Mouse (Mus musculus) intestine, embryonic 14.5 days (tissue): ENCODE results near the gene Ddb1. TPM values are rescaled to one million over a fixed set of nuclear protein-coding genes. Genes with fewer than 3 reads are reported as not detected.

Experiments used
- ATAC-seq: fragments of 200-750 bp; cut with Nextera tagmentation; replicated peaks from 2 replicates; pipeline ENCODE4 v1.8.0; 2017; ENCODE audit warnings: low read depth, moderate number of reproducible peaks, moderate TSS enrichment, moderate library complexity; ENCODE audit not compliant: low FRiP score, low TSS enrichment
- DNase-seq: peaks from one replicate; pipeline ENCODE4 v3.0.0-alpha.2; 2018; ENCODE audit warnings: low spot score
- H3K27ac ChIP-seq: fragments of 300-500 bp; sonication (generic); 2 replicates; pipeline ENCODE4 v1.5.1; 2014; ENCODE audit warnings: low read depth, mild to moderate bottlenecking, control low read depth
- H3K27me3 ChIP-seq: fragments of 300-500 bp; sonication (generic); replicated peaks from 2 replicates; pipeline ENCODE4 v1.6.1; 2014; ENCODE audit warnings: low read length, control low read depth; ENCODE audit not compliant: control insufficient read depth, insufficient read depth
- H3K36me3 ChIP-seq: fragments of 300-500 bp; sonication (generic); 2 replicates; pipeline ENCODE4 v1.6.1; 2014; ENCODE audit warnings: low read length, control low read depth; ENCODE audit not compliant: control insufficient read depth, insufficient read depth
- H3K4me1 ChIP-seq: fragments of 300-500 bp; sonication (generic); replicated peaks from 2 replicates; pipeline ENCODE4 v1.6.1; 2014; ENCODE audit warnings: low read length, control low read depth, mixed read lengths; ENCODE audit not compliant: control insufficient read depth, insufficient read depth
- H3K4me2 ChIP-seq: fragments of 300-500 bp; sonication (generic); 2 replicates; pipeline ENCODE4 v1.6.1; 2014; ENCODE audit warnings: low read length
- H3K4me3 ChIP-seq: fragments of 300-500 bp; sonication (generic); 2 replicates; pipeline ENCODE4 v1.5.1; 2014; ENCODE audit warnings: low read depth, low read length, control low read depth, mixed read lengths
- H3K9ac ChIP-seq: fragments of 300-500 bp; sonication (generic); 2 replicates; pipeline ENCODE4 v1.6.1; 2014; ENCODE audit warnings: mild to moderate bottlenecking, low read length
- H3K9me3 ChIP-seq: fragments of 300-500 bp; sonication (generic); 2 replicates; pipeline ENCODE4 v1.6.1; 2016; ENCODE audit warnings: low read length, control low read depth; ENCODE audit not compliant: control insufficient read depth
- WGBS: fragments of 180-500 bp; shearing (Covaris S2); extraction: QIAGEN DNeasy Blood & Tissue Kit; methylation state at CpG from one replicate; pipeline ENCODE4 v1.1.7; 2014; 5-methylcytosine and 5-hydroxymethylcytosine counted together
- polyA plus RNA-seq: library from polyadenylated mRNA; unstranded; fragments of >200 nt; fragmentation: Nextera tagmentation; extraction: Ambion mirVana; gene quantifications from 2 replicates; pipeline ENCODE4 v1.2.1, GENCODE M21; 2014

Gene Ddb1
- polyA plus RNA-seq, 1 experiment from 2014 or later: 324 TPM

DNA sequence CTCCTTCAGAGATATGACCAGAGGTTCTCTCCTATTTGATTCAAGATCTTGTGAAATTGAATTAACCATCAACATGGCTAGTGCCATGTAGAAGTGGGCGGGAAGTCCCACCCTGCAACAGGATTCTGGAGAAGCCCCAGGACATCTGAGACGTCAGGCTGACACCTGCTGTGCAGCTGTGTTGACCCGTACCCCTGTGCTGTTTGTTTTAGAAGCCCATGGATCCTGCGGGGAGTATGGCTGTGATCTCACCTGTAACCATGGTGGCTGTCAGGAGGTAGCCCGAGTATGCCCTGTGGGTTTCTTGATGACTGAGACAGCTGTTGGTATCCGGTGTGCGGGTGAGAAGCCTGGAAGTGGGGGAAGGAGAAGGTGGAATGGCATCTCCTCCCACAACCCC, 32.7 kb downstream of the Ddb1 start:
- 61% methylated on average over 7 of the region's 7 CpGs for WGBS
- Histone ChIP-seq H3K9me3 (no peaks in the 10 kb centered on the region), H3K4me2 (no peak overlapping the region), H3K4me1 (peaks cover 17% of the 10 kb centered on the region), H3K4me3 (no peak overlapping the region), H3K36me3 (no peaks in the 10 kb centered on the region), H3K27me3 (no peaks in the 10 kb centered on the region), H3K27ac (no peak overlapping the region), H3K9ac (no peak overlapping the region)
- no peak for ATAC-seq
- no peak for DNase-seq

DNA sequence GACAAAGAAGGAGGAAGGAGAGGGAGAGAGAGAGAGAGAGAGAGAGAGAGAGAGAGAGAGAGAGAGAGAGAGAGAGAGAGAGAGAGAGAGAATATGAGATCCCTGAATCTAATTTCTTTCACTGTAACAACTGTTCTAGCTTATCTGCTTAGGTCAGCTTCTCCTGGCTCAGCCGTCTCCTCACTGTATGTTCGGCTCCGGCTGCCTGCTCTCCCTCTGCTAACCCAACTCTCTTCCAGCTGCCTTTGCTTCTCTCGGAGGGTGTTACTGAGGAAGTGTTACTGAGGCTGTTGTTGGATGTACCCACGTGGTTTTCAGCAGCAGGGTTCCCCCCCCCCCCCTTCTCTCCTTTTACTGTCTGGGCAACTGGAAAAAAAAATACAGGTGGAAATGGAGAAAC, 35.0 kb downstream of the Ddb1 start:
- Histone ChIP-seq H3K4me1 (peaks cover 8% of the 10 kb centered on the region), H3K9me3 (no peaks in the 10 kb centered on the region), H3K27ac (no peak overlapping the region), H3K27me3 (no peaks in the 10 kb centered on the region), H3K36me3 (no peaks in the 10 kb centered on the region), H3K4me2 (peak overlapping the region; percentile 27; the same call in 1 of the 2 replicates), H3K9ac (no peak overlapping the region), H3K4me3 (no peak overlapping the region)
- 15% methylated on average over 5 of the region's 5 CpGs for WGBS
- DNase-seq (no peak), ATAC-seq (no peak)

DNA sequence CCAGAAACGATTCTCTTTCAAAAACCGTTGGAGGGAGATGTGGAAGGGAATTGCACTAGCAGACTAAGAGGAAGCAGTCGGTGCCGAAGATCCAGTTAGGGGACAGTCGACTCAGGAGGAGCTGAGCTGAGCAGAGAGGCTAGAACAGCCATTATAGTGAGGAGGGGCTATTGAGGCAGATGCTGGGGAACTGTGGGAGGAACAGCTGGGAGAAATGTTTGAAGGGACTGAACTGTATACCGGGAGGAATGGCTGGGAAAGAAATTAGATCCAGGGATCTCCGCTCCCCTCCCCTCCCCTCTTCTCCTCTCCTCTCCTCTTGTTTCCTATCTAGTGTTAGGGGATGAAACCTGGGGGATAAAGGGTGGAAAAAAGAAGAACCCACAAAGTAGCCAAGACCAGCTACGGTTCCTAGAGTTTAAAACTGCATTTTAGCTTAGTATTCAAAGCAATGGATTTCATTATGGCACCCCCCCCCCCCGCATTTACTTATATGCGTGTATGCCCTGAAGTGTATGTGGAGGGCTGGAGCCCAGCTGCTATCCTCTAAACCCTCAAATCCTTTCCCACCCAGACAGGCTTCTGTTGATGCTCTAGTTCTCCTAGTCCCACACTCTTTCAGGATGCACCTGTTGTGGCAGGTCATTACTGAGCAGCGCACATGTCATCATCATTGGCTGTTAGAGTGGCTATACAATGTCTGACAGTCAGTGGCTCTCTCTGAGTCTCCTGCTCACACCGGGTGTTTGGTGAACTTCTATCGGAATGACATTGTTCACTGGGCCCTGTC, 35.7 kb downstream of the Ddb1 start:
- no peak overlapping the region for H3K27ac ChIP-seq
- no peaks in the 10 kb centered on the region for H3K9me3 ChIP-seq
- peak overlapping the region; percentile 27; the same call in 1 of the 2 replicates for H3K4me2 ChIP-seq
- no peak overlapping the region for H3K4me3 ChIP-seq
- H3K9ac ChIP-seq: no peak overlapping the region
- no peak for DNase-seq
- no peak for ATAC-seq
- H3K36me3 ChIP-seq: no peaks in the 10 kb centered on the region
- peaks cover 1% of the 10 kb centered on the region; the same call in 1 of the 2 replicates for H3K4me1 ChIP-seq
- no peaks in the 10 kb centered on the region for H3K27me3 ChIP-seq
- WGBS: 48% methylated on average over 13 of the region's 13 CpGs

DNA sequence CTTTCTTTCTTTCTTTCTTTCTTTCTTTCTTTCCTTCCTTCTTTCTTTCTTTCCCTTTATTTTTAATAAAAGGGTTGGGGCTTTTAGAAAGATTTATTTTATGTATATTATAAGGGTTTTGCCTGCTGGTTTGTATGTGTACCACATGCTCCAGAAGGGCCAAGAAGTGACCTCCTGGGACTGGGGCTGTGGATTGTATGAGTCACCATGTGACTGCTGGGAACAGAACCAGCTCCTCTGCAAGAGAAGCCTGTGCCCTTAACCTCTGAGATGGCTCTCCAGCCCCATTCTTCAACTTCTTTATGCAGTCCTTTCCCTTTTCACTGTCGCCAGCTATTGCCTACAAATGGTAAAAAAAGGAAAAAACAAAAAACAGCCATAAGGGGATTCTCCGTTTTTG, 40.5 kb downstream of the Ddb1 start:
- WGBS: 78% methylated on average over 2 of the region's 2 CpGs
- H3K4me3 ChIP-seq: no peak overlapping the region
- no peak for ATAC-seq

DNA sequence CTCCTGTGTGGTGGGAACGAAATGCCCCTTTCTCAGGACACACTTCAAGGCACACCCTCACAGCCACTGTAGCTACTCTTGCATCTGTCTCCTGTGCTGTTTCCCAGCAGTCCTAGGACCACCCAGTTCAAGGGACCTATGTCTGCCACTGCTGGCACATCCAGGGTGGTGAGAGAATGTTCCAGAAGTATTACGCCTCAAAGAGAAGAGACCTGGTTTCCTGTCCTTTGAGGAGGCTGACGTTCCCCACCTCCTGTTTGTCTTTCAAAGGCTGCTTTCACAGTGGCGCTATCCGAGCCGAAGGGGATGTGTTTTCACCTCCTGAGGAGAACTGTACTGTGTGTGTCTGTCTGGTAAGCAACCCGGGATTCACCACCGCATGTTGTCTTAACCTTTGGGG, 43.0 kb downstream of the Ddb1 start:
- 74% methylated on average over 8 of the region's 8 CpGs for WGBS
- no peaks in the 10 kb centered on the region for H3K27me3 ChIP-seq
- H3K27ac ChIP-seq: no peak overlapping the region
- H3K4me1 ChIP-seq: no peaks in the 10 kb centered on the region
- no peak overlapping the region for H3K4me2 ChIP-seq
- ATAC-seq (no peak), DNase-seq (no peak)
- H3K9me3 ChIP-seq: no peaks in the 10 kb centered on the region
- H3K9ac ChIP-seq: no peak overlapping the region
- no peaks in the 10 kb centered on the region for H3K36me3 ChIP-seq
- no peak overlapping the region for H3K4me3 ChIP-seq

More for the DNA sequence above, 40.5 kb downstream of the Ddb1 start:
- Histone ChIP-seq H3K27ac (no peak overlapping the region), H3K36me3 (no peaks in the 10 kb centered on the region), H3K27me3 (no peaks in the 10 kb centered on the region), H3K9ac (no peak overlapping the region), H3K9me3 (no peaks in the 10 kb centered on the region), H3K4me1 (no peaks in the 10 kb centered on the region), H3K4me2 (no peak overlapping the region)
- DNase-seq: no peak

DNA sequence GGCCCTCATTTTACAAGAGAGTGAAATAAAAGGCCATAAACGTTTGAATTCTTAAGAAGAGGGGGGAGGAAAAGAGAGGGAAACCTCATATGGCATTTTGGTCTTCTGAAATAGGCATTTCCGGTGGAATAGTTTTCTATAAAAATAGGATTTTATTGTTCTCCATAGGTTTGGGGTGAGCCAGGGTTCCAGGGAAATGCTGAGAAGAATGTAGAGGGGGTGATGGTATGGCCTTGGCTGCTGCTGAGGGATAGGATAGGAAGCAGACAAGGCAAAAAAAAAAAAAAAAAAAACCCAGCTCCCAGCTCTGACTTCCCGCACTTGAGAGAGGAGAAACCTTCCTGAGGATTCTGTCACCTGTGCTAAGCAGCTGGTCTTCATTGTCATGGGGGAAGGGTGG, 50.9 kb downstream of the Ddb1 start:
- ATAC-seq (no peak), DNase-seq (no peak)
- no peaks in the 10 kb centered on the region for H3K27me3 ChIP-seq
- no peaks in the 10 kb centered on the region for H3K4me1 ChIP-seq
- H3K9me3 ChIP-seq: no peaks in the 10 kb centered on the region
- H3K9ac ChIP-seq: no peak overlapping the region
- no peak overlapping the region for H3K4me2 ChIP-seq
- H3K4me3 ChIP-seq: no peak overlapping the region
- WGBS: 53% methylated on average over 3 of the region's 3 CpGs
- no peaks in the 10 kb centered on the region for H3K36me3 ChIP-seq
- H3K27ac ChIP-seq: no peak overlapping the region

DNA sequence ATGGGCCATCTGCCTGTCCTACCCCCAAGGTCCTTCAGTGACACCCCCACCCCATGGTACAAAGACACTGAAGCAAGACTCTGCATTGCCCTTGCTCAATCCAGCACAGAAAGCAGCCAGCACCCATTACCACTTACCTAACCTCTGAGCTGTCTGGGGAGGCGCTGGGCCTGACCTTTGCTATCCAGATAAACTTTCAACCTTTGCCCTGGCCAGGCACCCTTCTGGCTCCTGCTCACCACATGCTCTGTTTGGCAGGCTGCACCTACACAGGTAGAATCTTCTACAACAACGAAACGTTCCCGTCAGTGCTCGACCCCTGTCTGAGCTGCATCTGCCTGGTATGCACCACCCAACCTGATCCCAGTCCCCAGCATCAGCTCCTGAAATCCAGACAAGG, 52.6 kb downstream of the Ddb1 start:
- DNase-seq: no peak
- Histone ChIP-seq H3K4me1 (no peaks in the 10 kb centered on the region), H3K4me3 (no peak overlapping the region), H3K27ac (no peak overlapping the region), H3K4me2 (no peak overlapping the region), H3K9me3 (no peaks in the 10 kb centered on the region), H3K9ac (no peak overlapping the region), H3K27me3 (no peaks in the 10 kb centered on the region), H3K36me3 (no peaks in the 10 kb centered on the region)
- 58% methylated on average over 5 of the region's 5 CpGs for WGBS
- no peak for ATAC-seq

DNA sequence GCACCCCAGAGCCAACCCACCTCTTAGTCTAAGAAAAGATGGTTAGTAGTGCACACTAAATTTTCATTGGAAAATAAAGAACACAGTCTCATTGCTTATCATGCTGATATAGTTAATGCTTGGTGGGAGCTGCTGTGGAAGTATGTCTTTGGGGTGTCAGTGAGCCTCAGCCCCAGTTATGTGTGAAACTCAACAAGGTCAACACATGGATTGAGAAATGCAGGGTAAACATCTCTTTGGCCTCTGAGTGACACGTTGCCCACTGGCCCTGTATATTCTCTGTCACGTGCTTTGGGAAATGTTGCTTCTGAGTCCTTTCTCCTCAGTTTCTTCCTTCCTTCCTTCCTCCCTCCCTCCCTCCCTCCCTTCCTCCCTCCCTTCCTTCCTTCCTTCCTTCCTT, 53.3 kb downstream of the Ddb1 start:
- DNase-seq (no peak), ATAC-seq (no peak)
- Histone ChIP-seq H3K4me1 (no peaks in the 10 kb centered on the region), H3K9ac (no peak overlapping the region), H3K27me3 (no peaks in the 10 kb centered on the region), H3K9me3 (no peaks in the 10 kb centered on the region), H3K4me3 (no peak overlapping the region), H3K36me3 (no peaks in the 10 kb centered on the region), H3K4me2 (no peak overlapping the region), H3K27ac (no peak overlapping the region)
- WGBS: 59% methylated on average over 2 of the region's 2 CpGs

DNA sequence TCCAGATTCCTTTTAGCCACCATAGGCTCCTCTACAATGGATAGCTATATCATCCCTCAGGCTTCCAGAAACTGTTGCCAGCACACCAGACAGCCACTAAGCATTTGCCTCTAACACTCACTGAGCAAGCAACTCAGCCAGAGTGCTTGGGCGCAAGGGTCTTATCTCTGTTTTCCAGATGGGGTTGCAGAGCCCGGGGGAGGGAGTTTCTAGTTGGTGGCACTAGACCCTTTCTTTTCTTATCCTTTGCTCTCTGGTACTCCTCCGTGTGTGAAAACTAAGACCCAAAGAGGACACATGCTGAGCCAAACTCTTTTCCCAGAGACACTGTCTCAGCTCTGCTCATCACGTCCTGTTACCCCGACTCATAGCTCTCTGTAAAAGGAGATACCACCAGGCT, 56.2 kb downstream of the Ddb1 start:
- DNase-seq (no peak), ATAC-seq (no peak)

More for the DNA sequence above, 56.2 kb downstream of the Ddb1 start:
- Histone ChIP-seq H3K27ac (no peak overlapping the region), H3K9ac (no peak overlapping the region), H3K36me3 (no peaks in the 10 kb centered on the region), H3K4me3 (no peak overlapping the region), H3K4me2 (no peak overlapping the region), H3K4me1 (no peaks in the 10 kb centered on the region), H3K9me3 (no peaks in the 10 kb centered on the region), H3K27me3 (no peaks in the 10 kb centered on the region)
- WGBS: 79% methylated on average over 5 of the region's 5 CpGs
